Mouse (Mus musculus): ENCODE data around the gene Pi4k2b. TPM values are rescaled to one million over a fixed set of nuclear protein-coding genes. Genes with fewer than 3 reads are reported as not detected.

The Pi4k2b gene
- polyA plus RNA-seq, 1 experiment from 2014 or later: 20.1 TPM

GRCm38 (mm10) chr5:52793230-52793629, 51.9 kb downstream of the Pi4k2b start:
- Histone ChIP-seq H3K27ac (ENCODE audit: low read depth, low read length) (no peak overlapping the region), H3K4me3 (ENCODE audit: low read depth, low read length) (no peak overlapping the region), H3K9ac (ENCODE audit: low read length) (no peak overlapping the region), H3K27me3 (ENCODE audit: control insufficient read depth, insufficient read depth, low read length) (no peaks in the 10 kb centered on the region), H3K9me3 (ENCODE audit: control insufficient read depth, low read length) (no peaks in the 10 kb centered on the region), H3K4me2 (no peak overlapping the region), H3K36me3 (ENCODE audit: control insufficient read depth, insufficient read depth, low read length) (no peaks in the 10 kb centered on the region; the same call in 1 of the 2 replicates), H3K4me1 (ENCODE audit: control insufficient read depth, insufficient read depth, low read length) (no peaks in the 10 kb centered on the region)
- 95% methylated on average over 9 of the region's 9 CpGs for WGBS
- ATAC-seq (ENCODE audit: low FRiP score) (no peak), DNase-seq (ENCODE audit: low spot score, missing footprints) (no peak)

DNA sequence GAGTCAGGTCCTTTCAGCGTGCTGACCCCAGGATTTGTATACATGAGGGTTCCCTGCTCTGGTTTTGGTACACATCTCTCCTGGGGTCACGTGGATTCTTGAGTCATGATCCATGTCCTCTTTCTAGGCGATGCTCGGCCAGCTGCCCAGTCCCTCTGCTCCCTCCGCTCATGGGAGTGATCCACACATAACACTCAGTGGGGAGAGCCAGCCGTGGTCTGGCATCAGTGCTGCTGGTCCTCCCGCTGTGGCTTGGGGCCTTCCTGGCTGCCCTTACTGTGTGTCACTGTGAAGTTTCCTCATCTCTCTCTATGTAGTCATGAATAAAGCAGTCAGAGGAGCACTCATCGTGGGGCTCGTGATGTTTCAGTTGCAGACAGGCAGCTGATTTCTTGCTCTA, 52.7 kb downstream of the Pi4k2b start:
- ATAC-seq (ENCODE audit: low FRiP score) (no peak), DNase-seq (ENCODE audit: low spot score, missing footprints) (no peak)
- H3K9ac ChIP-seq (ENCODE audit: low read length): no peak overlapping the region
- H3K9me3 ChIP-seq (ENCODE audit: control insufficient read depth, low read length): no peaks in the 10 kb centered on the region
- no peaks in the 10 kb centered on the region; the same call in 1 of the 2 replicates for H3K36me3 ChIP-seq (ENCODE audit: control insufficient read depth, insufficient read depth, low read length)
- no peaks in the 10 kb centered on the region for H3K27me3 ChIP-seq (ENCODE audit: control insufficient read depth, insufficient read depth, low read length)
- H3K4me2 ChIP-seq: no peak overlapping the region
- H3K4me3 ChIP-seq (ENCODE audit: low read depth, low read length): no peak overlapping the region
- no peaks in the 10 kb centered on the region for H3K4me1 ChIP-seq (ENCODE audit: control insufficient read depth, insufficient read depth, low read length)
- 91% methylated on average over 9 of the region's 9 CpGs for WGBS
- no peak overlapping the region for H3K27ac ChIP-seq (ENCODE audit: low read depth, low read length)

GRCm38 (mm10) chr5:52799274-52799985, 58.1 kb downstream of the Pi4k2b start:
- Histone ChIP-seq H3K27ac (ENCODE audit: low read depth, low read length) (no peak overlapping the region), H3K4me3 (ENCODE audit: low read depth, low read length) (no peak overlapping the region), H3K9me3 (ENCODE audit: control insufficient read depth, low read length) (no peaks in the 10 kb centered on the region), H3K36me3 (ENCODE audit: control insufficient read depth, insufficient read depth, low read length) (no peaks in the 10 kb centered on the region; the same call in 1 of the 2 replicates), H3K27me3 (ENCODE audit: control insufficient read depth, insufficient read depth, low read length) (no peaks in the 10 kb centered on the region), H3K9ac (ENCODE audit: low read length) (no peak overlapping the region), H3K4me1 (ENCODE audit: control insufficient read depth, insufficient read depth, low read length) (no peaks in the 10 kb centered on the region), H3K4me2 (no peak overlapping the region)
- ATAC-seq (ENCODE audit: low FRiP score): no peak
- no peak for DNase-seq (ENCODE audit: low spot score, missing footprints)
- WGBS: 92% methylated on average over 12 of the region's 12 CpGs

DNA sequence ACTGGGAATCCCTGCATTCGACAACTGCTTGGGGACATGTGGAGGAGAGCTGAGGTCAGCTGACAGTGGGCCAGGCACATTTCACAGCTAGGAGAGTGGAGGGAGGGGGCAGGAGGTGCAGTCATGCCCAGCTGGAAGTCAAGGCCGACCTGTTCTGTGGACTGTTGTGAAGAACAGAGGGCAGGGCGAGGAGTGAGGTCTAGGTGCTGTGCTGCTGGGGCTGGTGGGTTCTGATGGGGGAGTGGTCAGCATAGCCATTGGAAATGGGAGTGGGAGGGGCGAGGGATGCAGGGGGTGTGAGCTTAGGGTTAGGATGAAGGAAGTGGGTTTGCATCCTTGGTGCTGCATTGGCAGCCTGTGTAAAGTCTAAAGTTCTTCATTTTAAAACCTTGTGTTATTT, 64.4 kb downstream of the Pi4k2b start:
- Histone ChIP-seq H3K9me3 (ENCODE audit: control insufficient read depth, low read length) (no peaks in the 10 kb centered on the region), H3K27me3 (ENCODE audit: control insufficient read depth, insufficient read depth, low read length) (no peaks in the 10 kb centered on the region), H3K4me1 (ENCODE audit: control insufficient read depth, insufficient read depth, low read length) (no peaks in the 10 kb centered on the region), H3K9ac (ENCODE audit: low read length) (no peak overlapping the region), H3K36me3 (ENCODE audit: control insufficient read depth, insufficient read depth, low read length) (no peaks in the 10 kb centered on the region), H3K4me3 (ENCODE audit: low read depth, low read length) (no peak overlapping the region), H3K27ac (ENCODE audit: low read depth, low read length) (no peak overlapping the region), H3K4me2 (no peak overlapping the region)
- WGBS: 81% methylated on average over 4 of the region's 4 CpGs
- no peak for DNase-seq (ENCODE audit: low spot score, missing footprints)
- ATAC-seq (ENCODE audit: low FRiP score): no peak

GRCm38 (mm10) chr5:52806349-52806748, 65.0 kb downstream of the Pi4k2b start:
- WGBS: 92% methylated on average over 8 of the region's 8 CpGs
- no peak overlapping the region for H3K9ac ChIP-seq (ENCODE audit: low read length)
- H3K27me3 ChIP-seq (ENCODE audit: control insufficient read depth, insufficient read depth, low read length): no peaks in the 10 kb centered on the region
- H3K4me2 ChIP-seq: no peak overlapping the region
- ATAC-seq (ENCODE audit: low FRiP score) (no peak), DNase-seq (ENCODE audit: low spot score, missing footprints) (no peak)
- no peak overlapping the region for H3K27ac ChIP-seq (ENCODE audit: low read depth, low read length)
- H3K9me3 ChIP-seq (ENCODE audit: control insufficient read depth, low read length): no peaks in the 10 kb centered on the region
- no peaks in the 10 kb centered on the region for H3K36me3 ChIP-seq (ENCODE audit: control insufficient read depth, insufficient read depth, low read length)
- H3K4me1 ChIP-seq (ENCODE audit: control insufficient read depth, insufficient read depth, low read length): no peaks in the 10 kb centered on the region
- H3K4me3 ChIP-seq (ENCODE audit: low read depth, low read length): no peak overlapping the region

- no peak overlapping the region for H3K4me2 ChIP-seq
- ATAC-seq (ENCODE audit: low FRiP score) (no peak), DNase-seq (ENCODE audit: low spot score, missing footprints) (no peak)
- 94% methylated on average over 7 of the region's 7 CpGs for WGBS
- H3K9ac ChIP-seq (ENCODE audit: low read length): no peak overlapping the region
- no peaks in the 10 kb centered on the region for H3K9me3 ChIP-seq (ENCODE audit: control insufficient read depth, low read length)
- H3K36me3 ChIP-seq (ENCODE audit: control insufficient read depth, insufficient read depth, low read length): no peaks in the 10 kb centered on the region
- no peak overlapping the region for H3K27ac ChIP-seq (ENCODE audit: low read depth, low read length)
- no peaks in the 10 kb centered on the region for H3K27me3 ChIP-seq (ENCODE audit: control insufficient read depth, insufficient read depth, low read length)
- H3K4me1 ChIP-seq (ENCODE audit: control insufficient read depth, insufficient read depth, low read length): no peaks in the 10 kb centered on the region
- H3K4me3 ChIP-seq (ENCODE audit: low read depth, low read length): no peak overlapping the region
Measured at GRCm38 (mm10) chr5:52807030-52807429, 65.7 kb downstream of the Pi4k2b start.

- no peak for ATAC-seq (ENCODE audit: low FRiP score)
- Histone ChIP-seq H3K4me2 (no peak overlapping the region), H3K27me3 (ENCODE audit: control insufficient read depth, insufficient read depth, low read length) (no peaks in the 10 kb centered on the region), H3K9me3 (ENCODE audit: control insufficient read depth, low read length) (no peaks in the 10 kb centered on the region), H3K4me1 (ENCODE audit: control insufficient read depth, insufficient read depth, low read length) (no peaks in the 10 kb centered on the region), H3K27ac (ENCODE audit: low read depth, low read length) (no peak overlapping the region), H3K4me3 (ENCODE audit: low read depth, low read length) (no peak overlapping the region), H3K36me3 (ENCODE audit: control insufficient read depth, insufficient read depth, low read length) (no peaks in the 10 kb centered on the region), H3K9ac (ENCODE audit: low read length) (no peak overlapping the region)
- no peak for DNase-seq (ENCODE audit: low spot score, missing footprints)
- 95% methylated on average over 6 of the region's 6 CpGs for WGBS
Measured at GRCm38 (mm10) chr5:52810446-52810845, 69.1 kb downstream of the Pi4k2b start.

- H3K4me2 ChIP-seq: no peak overlapping the region
- no peaks in the 10 kb centered on the region for H3K27me3 ChIP-seq (ENCODE audit: control insufficient read depth, insufficient read depth, low read length)
- no peak overlapping the region for H3K4me3 ChIP-seq (ENCODE audit: low read depth, low read length)
- no peaks in the 10 kb centered on the region for H3K4me1 ChIP-seq (ENCODE audit: control insufficient read depth, insufficient read depth, low read length)
- no peaks in the 10 kb centered on the region; the same call in 1 of the 2 replicates for H3K36me3 ChIP-seq (ENCODE audit: control insufficient read depth, insufficient read depth, low read length)
- DNase-seq (ENCODE audit: low spot score, missing footprints) (no peak), ATAC-seq (ENCODE audit: low FRiP score) (no peak)
- WGBS: 96% methylated on average over 14 of the region's 14 CpGs
- no peak overlapping the region for H3K9ac ChIP-seq (ENCODE audit: low read length)
- no peaks in the 10 kb centered on the region for H3K9me3 ChIP-seq (ENCODE audit: control insufficient read depth, low read length)
- H3K27ac ChIP-seq (ENCODE audit: low read depth, low read length): no peak overlapping the region
Measured at GRCm38 (mm10) chr5:52811056-52811455, 69.7 kb downstream of the Pi4k2b start.

DNA sequence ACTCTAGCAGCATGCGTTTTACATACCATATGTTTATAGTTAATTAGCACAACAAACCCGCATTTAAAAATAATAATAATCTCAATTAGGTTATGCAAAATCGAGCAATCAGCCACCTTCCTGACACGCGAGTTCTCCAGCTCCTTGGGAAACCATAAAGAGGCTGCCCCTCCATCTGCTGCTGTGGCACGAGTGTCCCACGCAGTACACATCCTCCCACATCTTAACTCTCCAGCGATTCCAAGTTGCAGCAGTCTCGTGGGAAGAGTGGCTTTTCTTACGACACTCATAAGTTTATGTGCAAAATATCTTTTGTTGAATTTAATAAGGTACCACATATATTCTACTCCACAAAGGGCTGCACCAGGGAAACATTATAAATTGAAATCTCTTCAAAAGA, 71.1 kb downstream of the Pi4k2b start:
- Histone ChIP-seq H3K9me3 (ENCODE audit: control insufficient read depth, low read length) (no peaks in the 10 kb centered on the region), H3K36me3 (ENCODE audit: control insufficient read depth, insufficient read depth, low read length) (no peaks in the 10 kb centered on the region; the same call in 1 of the 2 replicates), H3K9ac (ENCODE audit: low read length) (no peak overlapping the region), H3K4me2 (no peak overlapping the region), H3K27me3 (ENCODE audit: control insufficient read depth, insufficient read depth, low read length) (no peaks in the 10 kb centered on the region), H3K4me1 (ENCODE audit: control insufficient read depth, insufficient read depth, low read length) (no peaks in the 10 kb centered on the region), H3K4me3 (ENCODE audit: low read depth, low read length) (no peak overlapping the region), H3K27ac (ENCODE audit: low read depth, low read length) (no peak overlapping the region)
- WGBS: 96% methylated on average over 10 of the region's 10 CpGs
- DNase-seq (ENCODE audit: low spot score, missing footprints): no peak
- ATAC-seq (ENCODE audit: low FRiP score): no peak

Measured in midbrain, embryonic 11.5 days (tissue).